Mouse (Mus musculus): Measurements from ENCODE around the gene Arsj. TPM values are rescaled to one million over a fixed set of nuclear protein-coding genes. Genes with fewer than 3 reads are reported as not detected.
A peak's percentile ranks its signal among the peaks of the same experiment; 100 is the strongest.

The Arsj gene
- total and polyA plus RNA-seq, 3 experiments, result not detected

DNA sequence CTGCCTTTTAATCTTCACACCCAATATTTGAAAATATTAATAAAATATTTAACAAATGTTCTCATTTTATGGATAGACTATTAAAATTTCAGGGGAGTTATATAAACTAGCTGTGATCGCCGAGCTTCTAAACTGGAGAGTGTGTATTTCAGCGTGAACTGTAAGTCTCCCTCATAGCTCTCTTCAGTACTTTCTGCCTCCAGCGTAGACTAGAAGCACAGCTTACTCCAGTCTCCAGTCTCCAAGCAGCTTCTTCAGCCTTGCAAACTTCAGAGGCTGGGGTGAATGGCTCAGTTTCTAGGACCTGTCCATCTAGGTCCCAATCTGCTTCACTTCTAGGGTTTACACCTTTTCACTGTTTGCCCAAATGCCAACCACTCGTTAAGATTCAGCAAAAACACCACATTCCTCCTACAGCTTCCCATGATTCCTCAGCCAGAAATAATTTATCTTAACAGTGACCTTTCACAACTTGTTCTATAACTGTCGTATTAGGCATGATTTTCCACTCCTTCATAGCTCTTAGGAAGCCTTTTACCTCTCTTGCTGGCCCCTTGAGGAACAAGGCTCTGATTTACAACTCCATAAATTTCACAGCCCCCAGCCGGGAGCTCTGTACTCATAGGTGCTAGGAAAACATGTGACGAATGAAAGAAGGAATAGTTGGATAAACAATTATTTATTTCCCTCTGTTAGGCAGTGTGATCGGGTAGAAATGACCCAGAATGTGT is 9.5 kb downstream of the Arsj start:
- H3K9me3 ChIP-seq (replicated peaks; ENCODE audit: low read length), result no peaks in the 10 kb centered on the region
- in situ Hi-C loops (cut with MboI; ENCODE audit: low pct_ligation_motif_present, low pct_unique_long_range_greater_than_20kb, low sequenced_read_pairs) (no loop called here), dilution Hi-C loops (cut with MboI; ENCODE audit: extremely low pct_ligation_motif_present, extremely low pct_unique_long_range_greater_than_20kb, low sequenced_read_pairs) (no loop called here)
- H3K9ac ChIP-seq (ENCODE audit: insufficient read depth, low read depth), result no peak overlapping the region
- H3K27me3 ChIP-seq (replicated peaks), result no peaks in the 10 kb centered on the region
- TF ChIP-seq MAZ (IDR thresholded peaks at IDR 0.05; ENCODE audit: low read depth, low read length) (no peak), ELF1 (IDR thresholded peaks at IDR 0.05; ENCODE audit: low read depth, low read length) (no peak), MAFK (IDR thresholded peaks at IDR 0.05; ENCODE audit: insufficient replicate concordance, low read length) (no peak), MAX (IDR thresholded peaks at IDR 0.05; ENCODE audit: low read length) (no peak), RCOR1 (conservative IDR thresholded peaks at IDR 0.05; ENCODE audit: low read depth, low read length) (no peak), EP300 (IDR thresholded peaks at IDR 0.05; ENCODE audit: low read length) (no peak), MEF2A (IDR thresholded peaks at IDR 0.05; ENCODE audit: borderline replicate concordance, low read depth, low read length) (no peak), RAD21 (IDR thresholded peaks at IDR 0.05; ENCODE audit: low read depth, low read length) (no peak), SMC3 (IDR thresholded peaks at IDR 0.05; ENCODE audit: low read depth, low read length) (no peak), JUN (IDR thresholded peaks at IDR 0.05; ENCODE audit: insufficient read depth, low read depth, low read length) (no peak), TCF12 (IDR thresholded peaks at IDR 0.05; ENCODE audit: low read depth, low read length) (no peak), ZC3H11A (IDR thresholded peaks at IDR 0.05; ENCODE audit: low read depth, low read length) (no peak)
- peaks cover 0 to 10% of the 10 kb centered on the region in 2 experiments; a peak in 2 of 4 replicates for H3K4me1 ChIP-seq (ENCODE audit: control insufficient read depth in 1 of 2, insufficient read depth in 2 of 2)
- no peak overlapping the region for H3K27ac ChIP-seq (ENCODE audit: insufficient read depth, low read depth)
- H3K79me2 ChIP-seq (replicated peaks; ENCODE audit: control insufficient read depth, extremely low read depth, insufficient read depth, poor library complexity, severe bottlenecking), result no peaks in the 10 kb centered on the region
- no peak overlapping the region for H3K4me2 ChIP-seq (ENCODE audit: insufficient read depth, low read depth, poor library complexity, severe bottlenecking)
- no peaks in the 10 kb centered on the region for H3K36me3 ChIP-seq (replicated peaks in 1 of 2; ENCODE audit: control insufficient read depth in 1 of 2, insufficient read depth in 1 of 2, low read length in 1 of 2)
- no peak for DNase-seq (ENCODE audit: extremely low read depth)
- no peak overlapping the region for H3K4me3 ChIP-seq (replicated peaks in 1 of 3; ENCODE audit: low read depth in 2 of 3, low read length in 2 of 3, poor library complexity in 1 of 3)

DNA sequence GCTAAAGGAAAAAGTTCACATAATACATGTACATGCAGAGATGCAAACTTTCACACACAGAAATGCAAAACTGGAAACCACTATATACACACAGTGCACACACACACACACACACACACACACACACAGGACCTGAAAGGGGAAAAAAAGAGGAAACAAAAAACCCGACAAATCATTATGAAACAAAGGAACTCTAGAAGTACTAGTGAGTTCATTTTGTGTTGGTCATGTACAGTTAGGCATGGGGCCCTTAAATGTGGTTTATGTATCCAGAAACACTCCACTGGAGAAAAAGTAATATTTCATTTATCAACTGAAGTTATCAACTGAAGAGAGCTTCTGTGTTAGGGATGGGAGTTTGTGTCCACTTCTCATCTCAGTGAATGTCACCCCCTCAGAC is 10.2 kb downstream of the Arsj start:
- Histone ChIP-seq H3K36me3 (replicated peaks in 1 of 2; ENCODE audit: control insufficient read depth in 1 of 2, insufficient read depth in 1 of 2, low read length in 1 of 2) (no peaks in the 10 kb centered on the region), H3K79me2 (replicated peaks; ENCODE audit: control insufficient read depth, extremely low read depth, insufficient read depth, poor library complexity, severe bottlenecking) (no peaks in the 10 kb centered on the region), H3K27ac (ENCODE audit: insufficient read depth, low read depth) (no peak overlapping the region), H3K4me1 (ENCODE audit: control insufficient read depth in 1 of 2, insufficient read depth in 2 of 2) (peaks cover 0 to 10% of the 10 kb centered on the region in 2 experiments; a peak in 2 of 4 replicates), H3K4me3 (replicated peaks in 1 of 3; ENCODE audit: low read depth in 2 of 3, low read length in 2 of 3, poor library complexity in 1 of 3) (no peak overlapping the region), H3K9ac (ENCODE audit: insufficient read depth, low read depth) (no peak overlapping the region), H3K27me3 (replicated peaks) (no peaks in the 10 kb centered on the region), H3K9me3 (replicated peaks; ENCODE audit: low read length) (no peaks in the 10 kb centered on the region), H3K4me2 (ENCODE audit: insufficient read depth, low read depth, poor library complexity, severe bottlenecking) (no peak overlapping the region)
- in situ Hi-C loops (cut with MboI; ENCODE audit: low pct_ligation_motif_present, low pct_unique_long_range_greater_than_20kb, low sequenced_read_pairs) (no loop called here), dilution Hi-C loops (cut with MboI; ENCODE audit: extremely low pct_ligation_motif_present, extremely low pct_unique_long_range_greater_than_20kb, low sequenced_read_pairs) (no loop called here)
- peak; percentile 38 for DNase-seq (ENCODE audit: extremely low read depth)
- TF ChIP-seq POLR2AphosphoS2 (IDR thresholded peaks at IDR 0.05; ENCODE audit: low read depth, low read length), result no peak
- peak; percentile 61; the same call in 1 of the 2 replicates for TF ChIP-seq IRF4 (IDR thresholded peaks at IDR 0.05; ENCODE audit: low read depth, low read length)
- peak; percentile 62 for TF ChIP-seq EP300 (IDR thresholded peaks at IDR 0.05; ENCODE audit: low read length)

Data from CH12.LX (cell line).